Mouse (Mus musculus) liver (tissue): ENCODE measurements around the gene Hist3h2a.

Experiments used
- DNase-seq: peaks from one replicate; pipeline ENCODE4 v3.0.0-alpha.2; 2020; ENCODE audit warnings: mixed read lengths

The Hist3h2a gene

DNA sequence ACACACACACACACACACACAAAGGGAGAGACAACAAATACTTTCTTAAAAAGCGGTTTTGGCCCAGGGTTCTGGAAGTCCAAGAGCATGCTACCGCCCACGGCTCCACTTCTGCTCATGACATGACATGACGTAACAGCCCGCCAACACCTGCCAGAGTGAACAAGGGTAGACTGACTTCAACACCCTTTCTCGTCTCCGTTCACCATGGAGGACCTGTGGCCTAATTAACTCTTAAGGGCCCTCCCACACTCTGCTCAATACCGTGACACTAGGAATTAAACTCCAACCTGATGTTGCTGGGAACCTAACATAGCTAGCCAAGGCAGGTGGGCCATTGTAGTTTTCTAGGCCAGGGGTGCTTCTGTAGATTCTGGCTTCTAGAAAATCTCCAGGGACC lies 14.5 kb downstream of the Hist3h2a start:
- DNase-seq, result no peak

DNA sequence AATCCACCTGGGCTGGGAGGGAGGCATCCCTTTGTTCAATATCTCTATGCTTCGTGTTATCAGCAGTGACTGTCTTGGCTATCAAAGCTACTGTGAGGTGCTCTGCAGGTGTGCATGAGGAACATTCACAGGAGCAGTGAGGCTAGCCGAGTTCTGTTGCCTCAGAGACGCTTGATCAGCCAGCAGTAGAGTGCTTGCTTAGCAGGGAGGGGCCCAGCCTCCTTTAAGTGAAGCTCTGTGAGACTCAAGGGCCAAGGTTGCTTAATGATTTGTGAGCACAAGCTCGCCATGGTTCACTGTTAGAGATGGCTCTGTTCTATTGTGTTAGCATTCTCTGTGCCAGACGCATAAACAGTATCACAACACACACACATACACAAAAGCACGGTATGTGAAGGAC lies 15.2 kb downstream of the Hist3h2a start:
- no peak for DNase-seq

DNA sequence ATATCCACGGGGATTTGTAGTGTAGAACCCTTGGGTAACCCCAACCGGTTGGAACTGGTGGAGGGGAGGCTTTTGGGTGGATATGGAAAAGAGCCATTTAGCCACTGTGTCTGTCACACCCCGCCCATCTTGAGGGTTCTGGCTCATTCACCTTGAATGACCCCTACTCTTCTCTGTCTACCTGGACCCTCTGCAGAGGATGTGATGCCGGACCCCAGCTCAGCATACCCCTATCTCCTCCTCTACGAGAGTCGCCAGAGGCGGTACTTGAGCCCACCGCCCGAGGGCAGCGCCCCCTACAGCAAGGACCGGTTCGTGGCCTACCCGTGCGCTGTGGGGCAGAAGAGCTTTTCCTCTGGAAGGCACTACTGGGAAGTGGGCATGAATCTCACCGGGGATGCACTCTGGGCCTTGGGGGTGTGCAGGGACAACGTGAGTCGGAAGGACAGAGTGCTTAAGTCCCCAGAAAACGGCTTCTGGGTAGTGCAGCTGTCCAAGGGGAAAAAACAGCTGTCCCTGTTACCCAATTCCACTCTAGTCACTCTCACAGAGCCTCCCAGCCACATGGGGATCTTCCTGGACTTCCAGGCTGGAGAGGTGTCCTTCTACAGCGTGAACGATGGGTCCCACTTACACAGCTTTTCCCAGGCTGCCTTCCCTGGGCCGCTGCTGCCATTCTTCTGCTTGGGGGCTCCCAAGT lies 16.5 kb downstream of the Hist3h2a start:
- DNase-seq, result no peak

DNA sequence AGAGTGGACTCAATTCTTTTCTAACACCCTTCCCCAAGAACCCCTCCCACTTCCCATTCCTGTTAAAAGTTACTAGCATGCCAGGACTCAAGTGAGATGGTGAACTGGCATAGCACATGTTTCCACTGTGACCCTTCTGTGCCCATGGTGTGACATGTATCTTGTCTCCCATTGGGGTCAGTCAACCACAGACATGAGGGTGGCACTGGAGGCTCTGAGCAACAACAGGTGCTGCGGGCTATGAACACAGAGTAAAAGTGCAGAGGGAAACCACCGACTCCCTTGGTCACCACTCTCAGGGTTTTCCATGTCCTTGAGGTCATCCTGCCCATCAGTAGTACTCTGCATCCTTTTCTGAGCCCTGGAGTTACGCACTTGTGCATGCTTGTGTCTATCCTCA lies 17.3 kb downstream of the Hist3h2a start:
- no peak for DNase-seq

DNA sequence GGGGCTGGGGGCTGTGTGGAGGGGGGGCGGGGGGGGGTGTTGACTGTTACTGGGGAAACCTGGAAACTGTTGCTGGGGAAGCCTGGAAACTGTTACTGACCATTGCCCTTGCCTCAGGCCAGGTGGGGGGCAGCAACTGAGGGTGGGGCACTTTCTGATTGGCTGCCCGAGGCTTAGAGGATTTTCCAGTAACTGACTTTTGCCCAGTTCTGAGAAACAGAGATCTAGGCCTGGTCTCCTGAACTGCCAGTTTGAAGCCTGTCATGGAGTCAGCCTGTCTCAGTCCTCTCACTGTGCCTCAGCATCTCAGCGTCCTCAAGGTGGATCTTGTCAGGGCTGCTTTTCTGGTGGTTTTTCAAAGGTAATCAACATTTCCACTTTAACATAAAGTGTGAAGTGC lies 19.9 kb downstream of the Hist3h2a start:
- no peak for DNase-seq

DNA sequence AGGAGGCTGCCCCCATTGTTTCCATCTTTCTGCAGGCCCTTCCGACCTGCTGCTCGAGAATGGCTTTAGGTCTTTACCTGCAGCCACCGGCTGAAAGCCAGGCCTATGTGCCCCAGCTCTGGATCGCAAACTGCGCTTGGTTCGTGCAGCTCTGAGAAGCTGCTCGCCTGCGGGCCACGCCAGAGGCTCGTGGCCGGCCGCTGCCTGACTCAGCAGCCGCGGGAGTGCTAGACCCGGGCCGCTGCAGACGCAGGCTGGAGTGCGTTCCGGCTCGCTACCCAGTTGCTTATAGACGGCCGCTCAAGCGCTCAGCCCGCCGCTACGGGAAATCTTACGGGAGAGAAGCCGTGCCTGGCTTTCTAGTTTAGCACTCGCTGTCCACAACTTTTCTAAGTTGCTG lies 22.7 kb downstream of the Hist3h2a start:
- DNase-seq, result peak; percentile 76

DNA sequence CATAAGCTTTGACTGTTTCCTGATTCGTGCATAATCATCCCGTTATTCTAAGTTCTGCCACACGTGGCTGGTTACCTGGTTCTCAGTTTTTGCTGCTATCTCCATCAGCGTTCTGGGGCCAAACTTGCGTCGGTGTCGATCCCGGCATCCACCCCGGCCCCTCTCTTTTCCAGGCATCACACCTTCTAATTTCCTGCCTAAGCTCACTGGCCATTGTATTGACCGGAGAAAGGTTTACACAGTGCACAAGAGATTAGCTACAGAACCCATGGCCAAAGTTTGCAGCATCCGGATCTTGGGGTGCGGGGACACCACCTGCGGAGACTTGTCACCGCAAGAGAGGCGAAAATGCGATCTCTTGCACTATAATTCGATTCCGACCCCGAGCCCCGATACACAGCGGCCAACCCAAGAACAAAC lies 23.1 kb downstream of the Hist3h2a start:
- DNase-seq, result no peak

DNA sequence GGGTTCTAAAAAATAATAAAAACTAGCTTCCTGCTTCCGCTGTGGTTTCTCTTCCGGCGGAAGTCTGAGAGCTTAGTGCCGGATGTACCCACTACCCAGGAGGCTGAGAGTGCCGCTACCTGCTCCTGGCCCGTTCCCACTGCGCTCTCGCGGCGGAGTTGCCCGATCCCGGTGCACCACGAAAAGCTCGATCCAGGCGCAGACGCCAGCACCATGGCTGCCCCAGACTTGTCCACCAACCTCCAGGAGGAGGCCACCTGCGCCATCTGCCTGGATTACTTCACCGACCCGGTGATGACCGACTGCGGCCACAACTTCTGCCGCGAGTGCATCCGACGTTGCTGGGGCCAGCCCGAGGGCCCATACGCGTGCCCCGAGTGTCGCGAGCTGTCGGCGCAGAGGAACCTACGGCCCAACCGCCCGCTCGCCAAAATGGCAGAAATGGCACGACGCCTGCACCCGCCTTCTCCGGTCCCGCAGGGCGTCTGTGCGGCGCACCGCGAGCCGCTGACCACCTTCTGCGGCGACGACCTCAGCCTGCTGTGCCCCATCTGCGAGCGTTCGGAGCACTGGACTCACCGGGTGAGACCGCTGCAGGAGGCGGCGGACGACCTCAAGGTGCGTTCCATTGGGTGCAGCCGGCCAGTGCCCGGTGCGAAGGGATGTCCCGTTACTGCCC lies 23.7 kb downstream of the Hist3h2a start, which contains the start of gene Trim11:
Gene Trim11 (plus strand): TSS at position 67 of the 679 bp plus-strand sequence.
- DNase-seq, result peak; percentile 63

DNA sequence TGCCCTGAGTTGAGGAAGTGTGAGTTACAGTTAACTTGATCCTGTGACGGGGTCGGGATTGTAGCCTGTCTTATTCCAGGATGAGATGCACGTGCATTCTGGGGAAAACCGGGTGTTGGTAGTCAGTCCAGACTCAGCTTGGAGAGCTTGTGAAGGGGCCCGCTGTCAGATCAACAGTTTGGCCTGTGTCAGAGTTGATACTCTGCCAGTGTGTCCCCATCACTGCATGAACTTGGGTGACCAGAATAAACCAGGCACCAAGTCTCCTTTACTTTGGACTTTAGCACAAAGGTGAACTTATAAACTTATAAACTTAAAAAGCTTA lies 24.2 kb downstream of the Hist3h2a start:
- no peak for DNase-seq

DNA sequence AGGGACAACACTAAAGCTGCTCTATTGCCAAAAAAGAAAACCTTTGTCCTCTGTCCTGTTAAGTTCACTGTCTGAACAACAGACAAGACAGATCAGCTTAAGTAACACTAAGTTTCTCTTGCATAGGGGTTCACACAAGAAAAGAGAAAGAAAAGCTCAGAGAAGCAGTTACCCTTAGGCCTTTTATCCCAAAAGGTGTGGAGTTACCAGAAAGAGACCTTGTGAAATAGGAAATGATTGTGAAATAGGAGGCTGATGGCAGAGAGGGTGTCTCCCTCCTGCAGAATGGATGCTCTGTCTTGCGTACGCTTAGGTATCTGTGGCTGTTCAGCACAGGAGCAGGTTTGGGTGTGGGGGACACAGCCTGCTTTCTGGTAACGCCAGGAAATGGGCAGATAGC lies 24.7 kb downstream of the Hist3h2a start:
- no peak for DNase-seq

DNA sequence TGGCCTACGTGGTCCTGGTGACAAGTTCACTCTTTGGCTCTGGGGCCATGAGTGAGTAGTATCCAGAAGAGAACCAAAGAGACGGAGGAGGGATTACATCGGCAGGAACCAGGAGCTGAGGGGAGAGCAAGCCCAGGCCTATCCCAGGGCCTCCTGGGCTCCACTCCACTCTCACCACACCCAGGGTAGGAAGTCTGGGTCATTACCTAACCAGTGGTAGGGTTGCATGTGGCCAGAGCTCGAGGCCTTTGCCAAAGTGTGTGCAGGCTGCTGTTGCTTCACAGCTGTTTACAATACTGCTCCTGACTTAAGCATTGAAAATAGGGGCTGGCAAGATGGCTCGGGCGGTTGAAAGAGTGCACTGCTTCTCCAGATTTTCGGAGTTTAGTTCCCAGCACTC lies 25.2 kb downstream of the Hist3h2a start:
- DNase-seq, result no peak

DNA sequence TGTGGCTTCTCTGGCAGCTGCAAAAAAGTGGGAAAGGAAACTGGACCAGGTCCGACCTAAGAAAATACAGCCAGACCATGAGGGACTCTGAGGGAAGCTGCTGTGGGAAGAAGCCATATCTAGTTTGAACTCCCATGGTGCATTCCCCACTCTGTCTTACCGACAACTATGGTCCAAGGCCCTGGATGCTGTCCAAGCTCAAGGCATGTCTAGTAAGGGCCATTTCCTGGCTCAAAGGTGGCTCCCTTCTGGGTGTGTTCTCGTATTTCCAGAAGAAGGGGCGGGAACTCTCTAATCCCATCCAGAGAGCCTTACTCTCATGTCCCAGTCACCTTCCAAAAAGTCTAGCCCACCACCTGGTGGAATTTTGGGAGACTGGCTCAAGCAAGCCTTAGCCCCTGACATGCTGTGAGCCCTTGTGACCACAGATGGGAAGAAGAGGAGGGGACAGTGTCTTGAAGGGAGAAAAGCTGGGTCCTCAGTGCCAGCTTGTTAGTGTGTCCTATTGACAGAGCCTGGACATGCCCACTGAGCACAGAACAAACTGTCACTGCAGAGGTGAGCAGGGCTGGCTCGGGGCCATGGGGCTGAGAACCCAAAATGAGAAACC lies 26.0 kb downstream of the Hist3h2a start:
- no peak for DNase-seq

DNA sequence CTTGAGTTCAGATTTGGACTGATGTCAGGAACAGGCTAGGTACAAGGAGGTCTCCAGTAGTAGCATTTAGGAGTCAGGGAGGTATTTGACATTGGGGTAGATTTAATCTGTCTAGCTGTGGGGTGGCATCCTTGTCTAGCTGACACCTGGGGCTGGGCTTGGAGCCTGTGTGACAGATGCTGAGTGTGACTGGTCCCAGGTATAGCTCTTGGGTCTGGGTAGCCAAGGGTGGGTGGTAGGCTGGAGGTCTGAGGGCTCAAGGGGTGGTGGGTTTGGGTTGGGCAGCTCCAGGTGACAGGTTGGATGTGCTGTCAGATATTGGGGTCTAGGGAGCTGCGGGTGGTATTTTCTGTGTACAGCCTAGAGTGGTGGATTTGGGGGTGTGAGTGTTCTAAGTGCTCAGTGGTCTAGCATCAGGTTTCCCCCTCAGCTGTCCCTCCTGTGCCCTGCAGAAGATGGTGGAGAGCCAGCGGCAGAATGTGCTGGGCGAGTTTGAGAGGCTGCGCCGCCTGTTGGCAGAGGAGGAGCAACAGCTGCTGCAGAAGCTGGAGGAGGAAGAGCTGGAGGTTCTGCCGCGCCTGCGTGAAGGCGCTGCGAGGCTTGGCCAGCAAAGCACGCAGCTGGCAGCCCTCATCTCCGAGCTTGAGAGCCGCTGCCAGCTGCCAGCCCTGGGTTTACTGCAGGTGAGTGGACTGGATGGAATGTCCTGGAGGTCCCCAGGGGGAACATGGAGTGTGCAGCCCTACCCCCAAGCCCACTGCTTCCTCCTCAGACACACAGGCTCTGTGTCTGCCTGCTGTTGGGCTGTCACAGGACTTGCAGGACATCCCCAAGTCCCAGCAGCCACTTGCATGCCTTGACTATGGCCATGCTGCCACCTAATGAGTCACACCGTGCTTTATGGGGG lies 27.3 kb downstream of the Hist3h2a start:
- DNase-seq, result peak; percentile 59

DNA sequence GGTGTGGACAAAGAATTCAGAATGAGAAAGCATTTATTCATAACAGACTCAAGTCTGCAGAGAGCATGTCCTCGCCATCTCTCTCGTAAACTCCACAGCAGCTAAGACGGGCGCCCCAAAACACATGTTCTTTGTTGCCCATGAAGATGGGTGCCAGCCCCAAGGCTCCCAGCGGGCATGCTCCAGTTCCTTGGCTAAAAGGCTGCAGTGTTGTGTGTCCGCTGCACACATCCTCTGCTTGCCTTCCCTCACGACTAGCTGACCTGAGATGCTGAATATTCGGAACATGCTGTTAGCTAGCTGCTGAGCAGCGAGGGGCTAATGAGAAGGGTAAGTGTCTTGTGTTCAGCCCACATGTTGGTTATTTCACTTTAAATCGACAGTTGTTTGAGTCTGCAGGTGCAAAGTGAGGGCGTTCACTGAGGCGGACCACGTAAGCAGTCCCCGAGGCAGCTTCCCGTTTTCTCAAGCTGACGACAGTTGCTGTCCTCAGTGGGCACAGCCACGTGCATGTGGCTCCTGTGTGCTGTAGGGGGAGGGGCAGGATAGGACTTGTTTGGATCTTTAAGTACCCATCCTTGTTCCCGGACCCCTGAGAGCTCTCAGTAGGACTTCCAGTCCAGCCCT lies 28.1 kb downstream of the Hist3h2a start:
- DNase-seq, result no peak

DNA sequence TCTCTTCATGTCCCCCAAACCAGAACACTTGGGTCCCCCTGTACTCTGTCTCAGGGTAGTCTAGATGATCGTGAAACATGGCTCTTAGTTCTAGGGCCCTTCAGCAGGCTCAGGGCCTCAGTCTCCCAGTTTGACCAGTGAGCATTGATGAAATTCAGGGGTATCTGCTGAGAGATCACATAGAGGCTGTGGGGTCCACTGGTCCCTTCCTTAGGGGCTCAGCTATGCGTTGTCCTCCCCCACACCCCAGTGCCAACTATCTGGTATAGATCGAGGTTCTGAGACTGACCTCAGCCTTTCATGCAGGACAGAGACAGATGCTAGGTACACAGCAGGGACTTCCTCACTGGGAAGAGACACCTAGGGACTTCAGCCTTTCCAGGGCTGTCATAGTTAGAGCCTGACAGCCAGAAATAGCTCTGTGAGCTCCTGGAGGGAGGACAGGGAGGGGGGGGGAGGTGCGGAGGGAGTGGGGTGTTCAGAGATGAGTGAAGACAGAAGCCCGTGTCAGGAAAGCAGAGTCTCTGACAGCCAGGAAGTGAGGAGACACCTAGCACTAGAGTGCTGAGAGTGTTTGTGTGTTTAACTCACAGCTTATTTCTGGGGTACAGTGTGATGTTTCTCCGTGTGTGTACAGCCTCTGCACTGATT lies 29.3 kb downstream of the Hist3h2a start:
- no peak for DNase-seq

DNA sequence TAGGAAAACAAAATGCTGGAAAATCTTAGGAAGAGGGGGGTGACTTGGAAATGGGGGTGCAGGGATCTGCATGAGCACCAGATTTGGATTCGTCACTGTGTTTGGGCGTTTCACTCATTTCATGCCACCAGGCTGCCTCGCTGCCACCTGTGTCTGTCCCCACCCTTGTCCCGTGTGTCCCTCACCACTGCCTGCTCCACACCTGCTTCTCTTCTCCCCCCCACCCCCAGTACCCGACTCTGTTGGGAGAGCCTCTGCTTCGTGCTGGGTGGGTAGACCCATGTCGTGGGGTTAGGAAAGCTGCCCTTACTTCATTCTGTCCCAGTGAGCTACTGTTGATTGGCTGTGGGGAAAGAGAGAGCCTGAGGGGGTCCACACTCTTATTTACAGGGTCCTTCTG lies 30.2 kb downstream of the Hist3h2a start:
- no peak for DNase-seq

DNA sequence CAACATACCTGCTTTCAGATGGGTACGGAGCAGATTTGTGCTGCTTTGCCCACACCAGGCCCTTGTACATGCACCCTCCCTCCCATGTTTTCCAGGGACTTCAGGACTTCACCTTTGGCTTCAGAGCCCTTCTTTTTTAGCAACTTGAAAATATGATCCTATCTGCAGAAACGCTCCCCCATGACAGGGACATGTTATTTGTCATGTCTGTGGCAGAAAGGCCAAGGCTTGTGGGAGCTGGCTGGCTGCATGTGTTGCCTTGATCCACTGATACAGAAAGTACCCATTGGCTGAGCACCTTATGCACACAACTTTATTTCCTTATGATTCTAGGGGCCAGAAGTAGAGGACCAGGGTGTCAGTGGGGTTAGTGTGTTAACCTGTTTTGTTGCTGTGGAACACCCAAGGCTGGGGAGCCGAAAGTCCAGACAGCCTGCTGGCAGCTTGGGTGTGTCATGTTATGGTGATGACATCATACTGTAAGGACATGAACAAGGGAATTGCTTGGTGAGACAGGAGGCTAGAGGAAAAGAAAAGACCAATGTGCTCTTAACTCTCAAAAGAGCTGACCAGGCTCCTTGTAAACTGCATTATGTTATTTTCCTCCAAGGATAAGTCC lies 30.9 kb downstream of the Hist3h2a start:
- DNase-seq, result no peak

DNA sequence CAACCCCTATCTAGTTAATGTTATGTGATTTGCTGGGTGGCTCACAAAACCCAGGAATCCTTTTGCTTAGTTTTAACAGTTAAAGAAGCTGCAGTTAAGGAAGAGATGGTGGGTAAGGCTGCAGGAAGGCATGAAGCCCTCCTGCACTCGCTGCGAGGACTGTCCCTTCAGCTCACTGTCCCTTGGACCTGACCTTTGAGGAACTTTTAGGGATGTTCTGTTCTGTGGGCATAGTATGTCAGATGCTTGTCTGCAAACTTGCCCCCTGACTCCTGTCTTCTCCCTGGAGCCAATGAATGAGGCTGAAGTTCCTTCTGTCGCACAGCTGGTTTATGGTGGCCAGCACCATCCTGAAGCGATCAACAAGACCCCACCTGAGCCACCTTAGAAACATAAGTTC lies 34.7 kb downstream of the Hist3h2a start:
- DNase-seq, result no peak

DNA sequence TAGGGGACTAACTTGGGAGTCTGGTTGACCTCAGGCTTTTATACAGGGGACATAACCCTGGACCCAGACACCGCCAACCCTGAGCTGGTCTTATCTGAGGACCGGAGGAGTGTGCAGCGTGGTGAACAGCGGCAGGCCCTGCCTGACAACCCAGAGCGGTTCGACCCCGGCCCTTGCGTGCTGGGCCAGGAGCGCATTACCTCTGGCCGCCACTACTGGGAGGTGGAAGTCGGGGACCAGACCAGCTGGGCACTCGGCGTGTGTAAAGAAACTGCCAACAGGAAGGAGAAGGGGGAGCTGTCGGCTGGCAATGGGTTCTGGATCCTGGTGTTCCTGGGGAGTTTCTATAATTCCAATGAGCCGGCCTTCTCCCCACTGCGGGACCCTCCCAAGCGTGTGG lies 35.7 kb downstream of the Hist3h2a start:
- DNase-seq, result no peak

DNA sequence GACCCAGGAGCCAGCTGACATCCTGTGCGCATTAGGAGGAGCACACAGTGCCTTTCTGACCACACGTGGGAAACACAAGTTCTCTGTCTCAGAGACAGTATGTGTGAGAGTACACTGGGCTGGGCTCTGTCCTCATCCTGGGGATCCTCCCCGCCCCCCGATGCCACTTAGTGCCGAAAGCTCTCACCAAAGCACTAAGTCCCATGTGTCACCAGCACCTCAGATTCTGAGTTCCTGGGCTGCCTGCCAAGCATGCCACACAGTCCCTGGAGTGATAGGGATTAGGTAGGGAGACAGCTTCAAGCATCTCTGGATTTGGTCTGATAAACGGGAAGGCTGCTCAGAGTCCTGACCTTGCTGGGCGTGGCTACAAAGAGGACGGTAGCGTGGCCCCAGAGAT lies 36.3 kb downstream of the Hist3h2a start:
- no peak for DNase-seq

DNA sequence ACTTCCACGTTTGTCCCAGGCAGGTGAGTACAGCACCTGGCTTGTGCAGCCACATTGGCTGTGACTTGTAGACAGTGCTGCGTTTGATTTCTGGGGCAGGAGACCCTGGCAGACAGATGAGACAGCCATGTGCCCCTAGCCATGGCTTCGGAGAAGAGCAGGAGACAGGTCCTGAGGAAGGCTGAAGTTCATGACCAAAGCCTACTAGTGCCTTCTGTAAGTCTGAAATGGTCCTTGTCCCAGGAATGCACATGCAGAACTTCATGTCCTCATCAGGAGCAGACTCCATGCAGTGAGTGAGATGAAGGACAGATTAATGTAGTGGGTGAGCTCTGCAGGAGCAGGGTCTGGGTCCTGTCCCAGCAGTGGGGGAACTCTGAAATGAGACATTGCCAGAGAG lies 37.4 kb downstream of the Hist3h2a start:
- no peak for DNase-seq
